Mouse (Mus musculus): ENCODE measurements around the gene Ppp2r5d. TPM values are rescaled to one million over a fixed set of nuclear protein-coding genes. Genes with fewer than 3 reads are reported as not detected.

Gene Ppp2r5d
- polyA plus RNA-seq, 1 experiment from 2014 or later: 88.5 TPM

DNA sequence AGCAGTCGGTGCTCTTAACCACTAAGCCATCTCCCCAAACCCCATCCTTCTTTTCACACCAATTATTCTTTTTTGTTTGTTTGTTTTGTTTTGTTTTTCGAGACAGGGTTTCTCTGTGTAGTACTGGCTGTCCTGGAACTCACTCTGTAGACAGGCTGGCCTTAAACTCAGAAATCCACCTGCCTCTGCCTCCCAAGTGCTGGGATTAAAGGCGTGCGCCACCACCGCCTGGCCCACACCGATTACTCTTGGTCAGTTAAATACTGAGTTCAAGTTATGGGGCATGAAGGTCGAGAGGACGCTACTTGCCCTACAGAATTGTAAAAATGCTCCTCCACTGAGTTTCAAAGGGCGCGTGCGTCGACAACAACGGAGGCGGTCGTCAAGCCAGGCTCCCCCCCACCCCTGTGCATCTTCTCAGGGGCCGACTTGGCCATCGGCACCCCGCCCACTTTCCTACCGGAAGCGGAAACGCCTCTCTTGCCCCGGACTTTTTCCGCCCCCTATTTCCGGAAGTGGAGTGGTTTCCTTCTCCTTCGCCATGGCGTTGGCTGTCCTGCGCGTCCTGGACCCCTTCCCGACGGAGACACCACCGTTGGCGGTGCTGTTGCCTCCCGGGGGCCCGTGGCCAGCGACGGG lies 6.2 kb upstream of the Ppp2r5d start, which contains the start of gene Pex6:
TSS of gene Pex6 (plus strand) at position 505 of the 639 bp plus-strand sequence.
- no peaks in the 10 kb centered on the region for H3K27me3 ChIP-seq (replicated peaks; ENCODE audit: control insufficient read depth, insufficient read depth, low read length)
- peak within 1 kb of the TSS; percentile 88 for H3K9ac ChIP-seq (ENCODE audit: low read length)
- H3K4me1 ChIP-seq (replicated peaks; ENCODE audit: control insufficient read depth, insufficient read depth, low read length): peaks cover 11% of the 10 kb centered on the region; the same call in 1 of the 2 replicates
- ATAC-seq (replicated peaks; ENCODE audit: low FRiP score, low TSS enrichment, low read depth) (peak; percentile 86), DNase-seq (ENCODE audit: low spot score) (peak; percentile 94)
- H3K27ac ChIP-seq (ENCODE audit: low read depth): peak within 1 kb of the TSS; percentile 23; the same call in 1 of the 2 replicates
- WGBS: 8% methylated on average over 36 of the region's 36 CpGs
- H3K9me3 ChIP-seq (ENCODE audit: control insufficient read depth, low read length): no peaks in the 10 kb centered on the region
- peak within 1 kb of the TSS; percentile 72 for H3K4me3 ChIP-seq (ENCODE audit: low read depth, low read length)
- peaks cover 27% of the 10 kb centered on the region for H3K36me3 ChIP-seq (ENCODE audit: control insufficient read depth, insufficient read depth, low read length)
- H3K4me2 ChIP-seq (ENCODE audit: low read length): peak within 1 kb of the TSS; percentile 97

DNA sequence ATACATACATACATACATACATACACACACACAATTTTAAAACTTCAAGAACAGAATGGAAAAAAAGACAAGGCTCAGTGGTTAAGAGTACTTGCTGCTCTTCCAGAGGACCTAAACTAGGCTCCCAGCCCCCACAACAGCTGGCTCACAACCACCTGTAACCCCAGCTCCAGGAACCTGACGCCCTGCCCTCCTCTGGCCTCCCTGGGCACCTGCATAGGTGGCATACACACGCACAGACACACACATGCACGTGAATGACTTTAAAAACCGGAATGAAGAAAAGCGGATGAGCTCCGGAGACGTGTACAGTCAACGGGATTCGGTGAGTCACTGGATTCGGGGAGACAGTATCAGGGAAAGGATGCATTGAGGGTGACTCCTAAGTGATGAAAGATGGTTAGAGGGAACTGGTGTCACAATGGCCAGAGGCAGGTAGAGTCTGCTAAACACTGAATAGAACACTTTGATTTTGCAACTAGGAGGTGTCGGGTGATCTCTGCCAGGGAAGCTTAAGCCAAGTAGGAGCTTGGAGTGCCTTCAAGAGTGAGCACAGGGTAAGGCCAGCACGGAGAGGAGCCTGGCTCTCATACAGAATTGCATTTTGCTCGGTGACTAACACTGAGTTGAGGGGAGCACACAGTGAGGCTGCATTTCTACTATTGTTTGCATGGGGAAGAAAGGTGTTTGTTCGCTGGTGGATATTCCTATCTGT lies 1.6 kb upstream of the Ppp2r5d start:
- H3K36me3 ChIP-seq (ENCODE audit: control insufficient read depth, insufficient read depth, low read length): no peaks in the 10 kb centered on the region
- H3K4me2 ChIP-seq (ENCODE audit: low read length): no peak overlapping the region
- H3K4me1 ChIP-seq (replicated peaks; ENCODE audit: control insufficient read depth, insufficient read depth, low read length): peaks cover 14% of the 10 kb centered on the region
- DNase-seq (ENCODE audit: low spot score) (no peak), ATAC-seq (replicated peaks; ENCODE audit: low FRiP score, low TSS enrichment, low read depth) (no peak)
- no peak overlapping the region for H3K27ac ChIP-seq (ENCODE audit: low read depth)
- H3K27me3 ChIP-seq (replicated peaks; ENCODE audit: control insufficient read depth, insufficient read depth, low read length): no peaks in the 10 kb centered on the region
- no peak overlapping the region for H3K9ac ChIP-seq (ENCODE audit: low read length)
- H3K9me3 ChIP-seq (ENCODE audit: control insufficient read depth, low read length): no peaks in the 10 kb centered on the region
- no peak overlapping the region for H3K4me3 ChIP-seq (ENCODE audit: low read depth, low read length)
- WGBS: 93% methylated on average over 14 of the region's 14 CpGs

DNA sequence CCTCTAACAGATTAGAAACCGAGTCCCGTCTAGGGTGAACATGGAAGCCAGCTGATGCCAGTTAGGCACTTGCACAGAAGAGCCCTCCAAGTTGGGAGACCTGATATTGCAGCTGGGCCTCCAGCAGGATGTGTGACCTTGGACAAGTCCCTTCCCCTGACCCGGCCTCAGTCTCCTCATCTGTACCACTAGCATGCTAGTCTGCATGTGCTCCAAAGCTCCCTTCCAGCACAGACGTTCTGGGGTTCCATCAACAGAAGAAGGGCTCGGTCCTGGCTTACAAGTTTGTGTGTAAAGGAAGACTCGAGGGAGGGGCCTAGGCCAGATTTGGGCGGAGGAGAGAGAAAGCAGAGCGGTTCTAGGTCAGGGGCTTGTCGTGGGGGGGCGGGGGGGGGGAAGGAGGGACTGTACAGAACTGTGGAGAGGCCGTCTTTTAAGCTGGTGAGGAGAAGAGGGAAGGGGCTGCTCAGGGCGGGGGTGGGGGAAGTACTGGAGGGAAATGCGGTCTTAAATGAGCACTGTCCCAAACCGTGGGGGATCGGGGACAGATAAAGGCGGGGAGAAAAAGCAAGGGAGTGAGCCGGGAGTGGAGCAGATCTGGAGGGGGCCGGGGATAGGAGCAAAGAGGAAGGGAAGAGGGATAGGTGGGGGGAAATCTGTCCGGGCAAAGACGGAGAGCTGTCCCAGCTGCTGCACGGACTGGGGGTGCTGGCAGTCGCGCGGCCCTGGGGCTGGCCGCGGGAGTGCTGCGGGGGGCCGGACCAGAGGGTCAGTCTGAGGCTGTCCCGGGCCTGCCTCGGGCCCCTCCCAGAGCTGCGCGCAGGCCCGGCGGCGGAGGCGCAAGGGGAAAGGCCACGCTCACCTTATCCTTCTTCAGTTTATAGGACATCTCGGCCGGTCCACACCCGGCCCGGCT lies 682 bp downstream of the Ppp2r5d start:
- Histone ChIP-seq H3K9me3 (ENCODE audit: control insufficient read depth, low read length) (no peaks in the 10 kb centered on the region), H3K9ac (ENCODE audit: low read length) (peak overlapping the region; percentile 81), H3K4me3 (ENCODE audit: low read depth, low read length) (peak overlapping the region; percentile 84), H3K27me3 (replicated peaks; ENCODE audit: control insufficient read depth, insufficient read depth, low read length) (no peaks in the 10 kb centered on the region), H3K36me3 (ENCODE audit: control insufficient read depth, insufficient read depth, low read length) (peaks cover 11% of the 10 kb centered on the region; the same call in 1 of the 2 replicates), H3K27ac (ENCODE audit: low read depth) (peak overlapping the region; percentile 93), H3K4me1 (replicated peaks; ENCODE audit: control insufficient read depth, insufficient read depth, low read length) (peaks cover 20% of the 10 kb centered on the region), H3K4me2 (ENCODE audit: low read length) (peak overlapping the region; percentile 60)
- ATAC-seq (replicated peaks; ENCODE audit: low FRiP score, low TSS enrichment, low read depth) (peak; percentile 81; the same call in 1 of the 2 replicates), DNase-seq (ENCODE audit: low spot score) (no peak)
- 4% methylated on average over 39 of the region's 41 CpGs for WGBS

DNA sequence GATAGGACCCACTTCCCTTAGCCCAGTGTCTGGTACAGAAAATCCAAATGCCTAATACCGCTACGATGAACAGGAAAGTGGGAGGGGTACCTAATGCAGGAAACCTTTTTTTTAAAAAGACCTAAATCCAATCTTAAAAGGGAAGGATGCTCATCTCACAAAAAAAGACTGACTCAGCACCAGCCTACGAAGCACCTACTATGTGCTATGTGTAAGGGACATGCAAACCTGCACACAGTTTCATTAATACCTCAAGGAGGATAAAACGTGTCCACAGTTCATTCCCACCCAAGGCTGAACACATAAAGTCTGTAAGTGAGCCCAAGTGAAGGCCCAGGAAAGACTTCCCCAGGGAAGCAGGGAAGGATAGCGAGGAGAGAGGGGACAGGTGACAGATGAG lies 2.4 kb downstream of the Ppp2r5d start:
- WGBS: 85% methylated on average over 5 of the region's 5 CpGs
- H3K9ac ChIP-seq (ENCODE audit: low read length): no peak overlapping the region
- DNase-seq (ENCODE audit: low spot score) (no peak), ATAC-seq (replicated peaks; ENCODE audit: low FRiP score, low TSS enrichment, low read depth) (no peak)
- H3K36me3 ChIP-seq (ENCODE audit: control insufficient read depth, insufficient read depth, low read length): peaks cover 18% of the 10 kb centered on the region; the same call in 1 of the 2 replicates
- peaks cover 20% of the 10 kb centered on the region for H3K4me1 ChIP-seq (replicated peaks; ENCODE audit: control insufficient read depth, insufficient read depth, low read length)
- no peak overlapping the region for H3K4me3 ChIP-seq (ENCODE audit: low read depth, low read length)
- H3K4me2 ChIP-seq (ENCODE audit: low read length): 0 out of 2 replicates have a peak overlapping the region, but pooled peaks have one; percentile 60
- no peaks in the 10 kb centered on the region for H3K9me3 ChIP-seq (ENCODE audit: control insufficient read depth, low read length)
- no peaks in the 10 kb centered on the region for H3K27me3 ChIP-seq (replicated peaks; ENCODE audit: control insufficient read depth, insufficient read depth, low read length)
- no peak overlapping the region for H3K27ac ChIP-seq (ENCODE audit: low read depth)

DNA sequence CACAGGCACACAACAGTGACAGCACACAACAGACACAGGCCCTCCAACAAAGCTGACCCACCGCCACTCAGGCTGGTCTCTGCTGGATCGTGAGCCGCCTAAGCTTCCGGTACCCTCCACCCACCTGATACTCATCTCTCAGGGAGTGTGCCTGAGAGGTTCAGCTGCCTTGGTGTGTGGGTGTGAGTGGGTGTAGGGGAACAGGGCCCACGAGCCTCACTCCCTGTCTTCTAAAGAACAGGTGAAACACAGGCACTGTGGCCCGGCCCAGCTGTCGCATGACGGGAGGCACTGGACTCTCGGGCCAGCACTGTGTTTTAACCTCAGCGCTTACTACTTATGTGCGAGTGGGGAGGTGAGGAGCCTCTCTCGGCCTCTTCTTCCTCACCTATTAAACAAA lies 2.8 kb downstream of the Ppp2r5d start:
- Histone ChIP-seq H3K4me3 (ENCODE audit: low read depth, low read length) (no peak overlapping the region), H3K9ac (ENCODE audit: low read length) (no peak overlapping the region), H3K27ac (ENCODE audit: low read depth) (no peak overlapping the region), H3K9me3 (ENCODE audit: control insufficient read depth, low read length) (no peaks in the 10 kb centered on the region), H3K27me3 (replicated peaks; ENCODE audit: control insufficient read depth, insufficient read depth, low read length) (no peaks in the 10 kb centered on the region), H3K36me3 (ENCODE audit: control insufficient read depth, insufficient read depth, low read length) (peaks cover 18% of the 10 kb centered on the region; the same call in 1 of the 2 replicates), H3K4me2 (ENCODE audit: low read length) (no peak overlapping the region), H3K4me1 (replicated peaks; ENCODE audit: control insufficient read depth, insufficient read depth, low read length) (peaks cover 20% of the 10 kb centered on the region)
- ATAC-seq (replicated peaks; ENCODE audit: low FRiP score, low TSS enrichment, low read depth) (no peak), DNase-seq (ENCODE audit: low spot score) (no peak)
- WGBS: 88% methylated on average over 12 of the region's 12 CpGs

DNA sequence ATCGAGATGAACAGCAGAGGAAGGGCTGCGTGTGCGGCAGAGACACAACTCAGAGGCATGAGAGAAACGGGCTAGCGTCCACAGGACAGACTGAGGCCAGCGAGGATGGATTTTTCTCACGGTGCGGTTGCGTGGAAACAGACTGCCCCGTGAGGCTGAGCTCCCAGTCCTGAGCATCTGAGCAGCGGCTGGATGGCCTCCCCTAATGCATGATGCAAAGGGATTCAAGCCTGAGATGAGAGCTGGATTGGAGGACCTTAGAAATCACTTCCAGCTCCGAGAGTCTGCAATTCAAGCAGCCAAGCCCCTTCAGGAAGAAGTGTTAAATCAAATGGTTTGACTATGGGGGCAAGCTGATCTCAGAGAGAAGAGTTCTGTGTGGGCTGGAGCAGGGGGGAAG lies 3.4 kb downstream of the Ppp2r5d start:
- Histone ChIP-seq H3K27me3 (replicated peaks; ENCODE audit: control insufficient read depth, insufficient read depth, low read length) (no peaks in the 10 kb centered on the region), H3K27ac (ENCODE audit: low read depth) (no peak overlapping the region), H3K4me3 (ENCODE audit: low read depth, low read length) (no peak overlapping the region), H3K36me3 (ENCODE audit: control insufficient read depth, insufficient read depth, low read length) (peaks cover 18% of the 10 kb centered on the region; the same call in 1 of the 2 replicates), H3K9me3 (ENCODE audit: control insufficient read depth, low read length) (no peaks in the 10 kb centered on the region), H3K4me2 (ENCODE audit: low read length) (no peak overlapping the region), H3K9ac (ENCODE audit: low read length) (0 out of 2 replicates have a peak overlapping the region, but pooled peaks have one; percentile 13), H3K4me1 (replicated peaks; ENCODE audit: control insufficient read depth, insufficient read depth, low read length) (peaks cover 20% of the 10 kb centered on the region)
- 75% methylated on average over 12 of the region's 12 CpGs for WGBS
- no peak for DNase-seq (ENCODE audit: low spot score)
- no peak for ATAC-seq (replicated peaks; ENCODE audit: low FRiP score, low TSS enrichment, low read depth)

DNA sequence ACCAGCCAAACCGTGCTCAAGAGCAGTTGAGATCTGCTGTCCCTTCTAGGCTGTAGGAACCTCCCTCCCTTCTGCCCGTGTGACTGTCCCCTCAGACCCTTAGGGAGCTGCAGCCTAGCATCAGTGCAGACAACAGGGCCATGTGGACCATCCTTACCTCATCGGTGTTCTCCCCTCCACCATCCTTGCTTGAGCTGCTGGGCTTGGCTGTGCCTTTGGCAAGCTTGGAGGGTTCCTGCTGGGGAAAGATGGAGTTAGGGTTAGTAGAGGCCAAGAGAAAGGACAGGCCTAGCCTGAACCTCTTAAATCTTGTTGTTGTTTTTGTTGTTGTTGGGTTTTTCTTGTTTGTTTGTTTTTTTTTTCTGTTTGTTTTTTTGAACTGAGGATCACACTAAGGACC lies 5.0 kb downstream of the Ppp2r5d start:
- H3K4me3 ChIP-seq (ENCODE audit: low read depth, low read length): no peak overlapping the region
- no peak overlapping the region for H3K4me2 ChIP-seq (ENCODE audit: low read length)
- no peaks in the 10 kb centered on the region for H3K27me3 ChIP-seq (replicated peaks; ENCODE audit: control insufficient read depth, insufficient read depth, low read length)
- ATAC-seq (replicated peaks; ENCODE audit: low FRiP score, low TSS enrichment, low read depth) (no peak), DNase-seq (ENCODE audit: low spot score) (no peak)
- peaks cover 21% of the 10 kb centered on the region; the same call in 1 of the 2 replicates for H3K36me3 ChIP-seq (ENCODE audit: control insufficient read depth, insufficient read depth, low read length)
- WGBS: 92% methylated on average over 3 of the region's 3 CpGs
- no peaks in the 10 kb centered on the region for H3K9me3 ChIP-seq (ENCODE audit: control insufficient read depth, low read length)
- peaks cover 16% of the 10 kb centered on the region for H3K4me1 ChIP-seq (replicated peaks; ENCODE audit: control insufficient read depth, insufficient read depth, low read length)
- H3K27ac ChIP-seq (ENCODE audit: low read depth): no peak overlapping the region
- H3K9ac ChIP-seq (ENCODE audit: low read length): no peak overlapping the region

DNA sequence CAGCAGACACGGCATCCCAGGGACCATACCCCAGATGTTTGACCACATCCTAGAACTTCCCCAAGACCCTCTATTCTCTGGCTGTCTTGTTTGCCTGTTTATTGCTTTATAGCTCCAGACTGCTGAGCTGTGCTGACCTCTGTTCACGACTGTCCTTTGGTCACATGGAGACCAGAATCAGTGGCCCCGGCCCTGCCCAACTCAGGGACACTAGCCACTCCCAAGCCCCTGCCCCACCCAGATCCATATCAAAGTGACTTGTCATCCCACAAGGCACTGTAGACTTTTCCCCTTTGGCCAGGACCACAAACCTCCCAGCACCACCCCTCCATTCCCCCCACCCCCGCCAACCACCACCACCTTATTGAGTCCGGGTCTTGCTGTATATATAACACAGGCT lies 5.7 kb downstream of the Ppp2r5d start:
- no peak overlapping the region for H3K4me2 ChIP-seq (ENCODE audit: low read length)
- H3K9ac ChIP-seq (ENCODE audit: low read length): no peak overlapping the region
- peaks cover 21% of the 10 kb centered on the region; the same call in 1 of the 2 replicates for H3K36me3 ChIP-seq (ENCODE audit: control insufficient read depth, insufficient read depth, low read length)
- peaks cover 16% of the 10 kb centered on the region for H3K4me1 ChIP-seq (replicated peaks; ENCODE audit: control insufficient read depth, insufficient read depth, low read length)
- H3K9me3 ChIP-seq (ENCODE audit: control insufficient read depth, low read length): no peaks in the 10 kb centered on the region
- no peak overlapping the region for H3K27ac ChIP-seq (ENCODE audit: low read depth)
- WGBS: 57% methylated on average over 5 of the region's 5 CpGs
- H3K4me3 ChIP-seq (ENCODE audit: low read depth, low read length): no peak overlapping the region
- ATAC-seq (replicated peaks; ENCODE audit: low FRiP score, low TSS enrichment, low read depth): no peak
- no peak for DNase-seq (ENCODE audit: low spot score)
- H3K27me3 ChIP-seq (replicated peaks; ENCODE audit: control insufficient read depth, insufficient read depth, low read length): no peaks in the 10 kb centered on the region

Measured in intestine, embryonic 14.5 days (tissue).